Comparison of ENCODE assay signal across 18 mouse cellular contexts in the genomic region with DNA sequence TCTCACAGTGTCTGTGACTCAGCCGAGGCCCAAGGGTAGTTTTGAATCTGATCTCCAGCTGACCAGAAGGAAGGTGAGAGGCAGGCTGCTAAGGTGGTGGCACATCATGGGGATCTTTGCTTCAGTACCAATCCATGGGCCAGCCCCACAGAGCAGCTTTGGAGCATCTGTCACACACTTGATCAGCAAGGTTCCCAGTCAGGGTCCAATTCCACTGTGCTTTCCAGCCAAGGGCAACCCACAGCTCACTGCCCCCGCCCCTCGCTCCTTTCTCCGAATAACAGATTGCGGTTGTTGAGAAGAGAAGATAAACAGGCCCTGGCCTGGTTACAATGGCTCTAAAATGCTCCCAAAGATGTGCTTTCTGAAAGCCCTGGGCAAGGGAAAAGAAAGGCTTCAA.
"Had no signal": no experiment of that assay in that cellular context is flagged by ENCODE, and none has a peak within 500 bp of the region (broad histone marks: within the 10 kb centered on the region; RNA-seq: fewer than 3 reads in every experiment).

No protein-coding gene starts in this region.

- H3K4me3 ChIP-seq: layer of hippocampus, adult 2 months; limb, embryonic 10.5 days; limb, embryonic 13.5 days; liver, embryonic 12.5 days; liver, embryonic 15.5 days; megakaryocyte, embryonic 14.5 days; midbrain, embryonic 10.5 days; midbrain, embryonic 13.5 days; myocyte; neural tube, embryonic 13.5 days had no signal

- ATAC-seq: intestine, postnatal 0 days; liver, embryonic 12.5 days; midbrain, embryonic 13.5 days; midbrain, embryonic 16.5 days had no signal

- DNase-seq: kidney, adult 2 months; kidney, postnatal 25 days; layer of hippocampus, adult 9-11 months; liver; thymus, adult 18-20 months; thymus, postnatal 36 days had no signal

- H3K4me1 ChIP-seq: liver, embryonic 12.5 days; liver, embryonic 15.5 days had no signal
